Mouse (Mus musculus) heart, postnatal 0 days (tissue): ENCODE results near the gene Cdca4.

Experiments
- CTCF ChIP-seq: IDR thresholded peaks from 2 replicates; pipeline ENCODE4 v1.5.1; 2016; ENCODE audit warnings: antibody characterized with exemption, control low read depth, low read depth
- EP300 ChIP-seq: IDR thresholded peaks from 2 replicates; pipeline ENCODE4 v1.6.1; 2016; ENCODE audit warnings: antibody characterized with exemption, low read depth

- TF ChIP-seq CTCF: no peak
- no peak for TF ChIP-seq EP300
Observed at GRCm38 (mm10) chr12:112868178-112869087, 39.2 kb upstream of the Cdca4 start, which contains the start of gene Gpr132.
